Mouse (Mus musculus): ENCODE data around the gene Retnlb.
A peak's percentile ranks its signal among the peaks of the same experiment; 100 is the strongest.
"Not testable (repeated sequence)": the region's sequence is repeated elsewhere in the genome, so short reads cannot be mapped to it uniquely, and the experiment has no call there.

Gene Retnlb

GRCm38 (mm10) chr16:48816695-48817094, at the start of gene Retnlb:
Gene Retnlb (plus strand): TSS chr16:48816856.
- DNase-seq, result no peak

- DNase-seq, result no peak
Measured at GRCm38 (mm10) chr16:48769183-48769582, 47.5 kb upstream of the Retnlb start.

GRCm38 (mm10) chr16:48771971-48772445, 44.6 kb upstream of the Retnlb start, which contains the start of gene Trat1:
Gene Trat1 (minus strand): TSS chr16:48772021.
- DNase-seq, result no peak

GRCm38 (mm10) chr16:48777254-48777653, 39.4 kb upstream of the Retnlb start:
- DNase-seq, result no peak

- DNase-seq, result no peak
Measured at GRCm38 (mm10) chr16:48786258-48786657, 30.4 kb upstream of the Retnlb start.

- no peak for DNase-seq
Measured at GRCm38 (mm10) chr16:48788704-48789185, 27.9 kb upstream of the Retnlb start.

GRCm38 (mm10) chr16:48798285-48798684, 18.4 kb upstream of the Retnlb start:
- no peak for DNase-seq

GRCm38 (mm10) chr16:48799470-48799869, 17.2 kb upstream of the Retnlb start:
- no peak for DNase-seq

- DNase-seq, result no peak
Measured at GRCm38 (mm10) chr16:48800906-48801305, 15.8 kb upstream of the Retnlb start.

GRCm38 (mm10) chr16:48805412-48805811, 11.2 kb upstream of the Retnlb start:
- no peak for DNase-seq

- DNase-seq, result no peak
Measured at GRCm38 (mm10) chr16:48806521-48806920, 10.1 kb upstream of the Retnlb start.

- DNase-seq, result peak in 1 of 2 experiments; percentile 3
Measured at GRCm38 (mm10) chr16:48809374-48809773, 7.3 kb upstream of the Retnlb start.

- no peak for DNase-seq
Measured at GRCm38 (mm10) chr16:48811881-48812436, 4.7 kb upstream of the Retnlb start.

GRCm38 (mm10) chr16:48818524-48818923, 1.9 kb downstream of the Retnlb start:
- DNase-seq, result no peak

- no peak for DNase-seq
Measured at GRCm38 (mm10) chr16:48826474-48826873, 9.8 kb downstream of the Retnlb start.

GRCm38 (mm10) chr16:48827625-48828024, 11.0 kb downstream of the Retnlb start:
- DNase-seq, result no peak

GRCm38 (mm10) chr16:48829060-48829459, 12.4 kb downstream of the Retnlb start:
- no peak for DNase-seq

- DNase-seq, result no peak
Measured at GRCm38 (mm10) chr16:48832055-48832454, 15.4 kb downstream of the Retnlb start.

- not testable (repeated sequence) for DNase-seq
Measured at GRCm38 (mm10) chr16:48833626-48834025, 17.0 kb downstream of the Retnlb start.

- no peak for DNase-seq
Measured at GRCm38 (mm10) chr16:48842266-48842665, 25.6 kb downstream of the Retnlb start, which contains the start of gene Retnla. Gene Retnla (plus strand): TSS chr16:48842551.

- no peak for DNase-seq
Measured at GRCm38 (mm10) chr16:48843671-48844386, 27.2 kb downstream of the Retnlb start.

- not testable (repeated sequence) for DNase-seq
Measured at GRCm38 (mm10) chr16:48865004-48865403, 48.3 kb downstream of the Retnlb start.

- no peak for DNase-seq
Measured at GRCm38 (mm10) chr16:48867690-48868089, 51.0 kb downstream of the Retnlb start.
